Mouse (Mus musculus): Measurements from ENCODE around the gene Ube2v1.

Ube2v1 gene

GRCm38 (mm10) chr2:167559413-167559812, 72.5 kb downstream of the Ube2v1 start:
- no peak for DNase-seq
